Mouse (Mus musculus) hindbrain, embryonic 10.5 days (tissue): ENCODE measurements around the gene Arrdc2. TPM values are rescaled to one million over a fixed set of nuclear protein-coding genes. Genes with fewer than 3 reads are reported as not detected.

Source experiments
- DNase-seq: peaks from one replicate; pipeline ENCODE4 v3.0.0-alpha.2; 2017; ENCODE audit warnings: low spot score
- H3K27ac ChIP-seq: fragments of 300-500 bp; sonication (generic); 2 replicates; pipeline ENCODE4 v1.5.1; 2016; ENCODE audit warnings: mild to moderate bottlenecking, moderate library complexity
- H3K27me3 ChIP-seq: fragments of 300-500 bp; sonication (generic); 2 replicates; pipeline ENCODE4 v1.6.1; 2016; ENCODE audit warnings: mild to moderate bottlenecking; ENCODE audit not compliant: poor library complexity, insufficient read depth, severe bottlenecking
- H3K36me3 ChIP-seq: fragments of 300-500 bp; sonication (generic); 2 replicates; pipeline ENCODE4 v1.6.1; 2016; ENCODE audit warnings: mild to moderate bottlenecking, moderate library complexity
- H3K4me1 ChIP-seq: fragments of 300-500 bp; sonication (generic); replicated peaks from 2 replicates; pipeline ENCODE4 v1.6.1; 2016; ENCODE audit warnings: mild to moderate bottlenecking
- H3K4me3 ChIP-seq: fragments of 300-500 bp; sonication (generic); 2 replicates; pipeline ENCODE4 v1.5.1; 2016; ENCODE audit warnings: mild to moderate bottlenecking, moderate library complexity
- H3K9me3 ChIP-seq: fragments of 300-500 bp; sonication (generic); 2 replicates; pipeline ENCODE4 v1.6.1; 2016; ENCODE audit warnings: mild to moderate bottlenecking, moderate library complexity
- WGBS: fragments of 180-500 bp; shearing (Covaris S2); methylation state at CpG from one replicate; pipeline ENCODE4 v1.1.7; 2016; 5-methylcytosine and 5-hydroxymethylcytosine counted together
- polyA plus RNA-seq: library from polyadenylated mRNA; unstranded; fragments of >200 nt; fragmentation: Nextera tagmentation; extraction: Ambion mirVana; gene quantifications from 2 replicates; pipeline ENCODE4 v1.2.1, GENCODE M21; 2016

Gene Arrdc2
- polyA plus RNA-seq, 1 experiment from 2014 or later, result 8.7 TPM

GRCm38 (mm10) chr8:70857516-70857915 lies 18.0 kb upstream of the Arrdc2 start:
- peaks cover 20% of the 10 kb centered on the region for H3K36me3 ChIP-seq
- H3K4me1 ChIP-seq, result peaks cover 52% of the 10 kb centered on the region
- H3K9me3 ChIP-seq, result no peaks in the 10 kb centered on the region
- no peak for DNase-seq
- H3K27ac ChIP-seq, result 0 out of 2 replicates have a peak overlapping the region, but pooled peaks have one; percentile 20
- peaks cover 52% of the 10 kb centered on the region for H3K27me3 ChIP-seq
- H3K4me3 ChIP-seq, result peak overlapping the region; percentile 62
- 6% methylated on average over 4 of the region's 4 CpGs for WGBS

DNA sequence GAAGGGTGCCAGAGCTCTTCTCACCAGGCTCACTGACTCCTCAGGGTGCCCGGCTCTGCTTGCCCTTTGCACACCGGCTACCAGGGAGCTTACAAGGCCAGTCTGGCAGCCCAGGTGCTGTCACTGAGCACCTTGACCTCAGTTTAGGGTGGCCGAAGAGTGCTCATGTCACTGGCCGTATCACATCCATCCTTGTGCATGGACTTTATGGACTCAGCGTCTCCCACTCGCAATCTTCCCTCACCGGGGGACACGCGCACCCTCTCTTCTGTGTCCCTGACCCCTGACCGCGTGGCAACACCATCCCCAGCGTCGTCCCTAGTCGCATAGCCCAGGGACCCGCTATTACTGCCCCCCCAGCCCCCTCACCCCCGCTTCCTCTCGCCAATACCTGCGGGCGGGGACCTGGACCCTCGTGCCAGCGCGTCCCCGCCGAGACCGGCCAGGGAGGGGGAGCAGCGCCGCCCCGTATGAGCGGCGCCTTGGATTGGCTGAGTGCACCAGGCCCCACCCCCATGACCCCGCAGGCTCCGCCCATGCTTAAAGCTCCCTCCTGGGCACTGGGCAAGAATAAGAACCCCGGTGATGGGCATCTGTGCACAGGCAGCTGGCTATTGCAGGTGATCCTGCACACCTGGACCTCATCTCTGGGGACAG lies 17.1 kb upstream of the Arrdc2 start:
- Histone ChIP-seq H3K4me1 (peaks cover 51% of the 10 kb centered on the region), H3K9me3 (no peaks in the 10 kb centered on the region), H3K4me3 (peak overlapping the region; percentile 62), H3K27me3 (peaks cover 44% of the 10 kb centered on the region), H3K27ac (peak overlapping the region; percentile 80), H3K36me3 (peaks cover 27% of the 10 kb centered on the region)
- peak; percentile 71 for DNase-seq
- WGBS, result 9% methylated on average over 33 of the region's 33 CpGs

DNA sequence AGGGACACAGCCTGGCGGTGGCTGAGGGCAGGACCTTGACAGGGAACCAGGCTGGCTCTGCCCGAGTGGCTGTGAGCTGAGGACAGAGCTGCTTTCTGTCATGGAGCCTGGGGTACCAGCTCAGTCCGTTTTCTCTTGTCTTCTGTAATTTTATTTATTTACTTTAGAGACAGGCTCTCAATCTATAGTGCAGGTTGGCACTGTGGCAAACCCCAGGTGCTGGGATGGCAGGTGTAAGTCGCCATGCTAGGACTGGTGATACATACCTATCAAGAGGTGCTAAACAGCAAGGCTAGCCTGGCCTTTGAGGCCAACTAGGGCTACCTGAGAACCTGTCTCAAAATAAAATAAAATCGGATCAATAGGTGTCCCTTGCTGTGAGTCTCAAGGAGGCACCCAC lies 16.5 kb upstream of the Arrdc2 start:
- 69% methylated on average over 5 of the region's 5 CpGs for WGBS
- no peak for DNase-seq
- Histone ChIP-seq H3K27me3 (peaks cover 38% of the 10 kb centered on the region), H3K4me1 (peaks cover 49% of the 10 kb centered on the region), H3K4me3 (no peak overlapping the region), H3K9me3 (no peaks in the 10 kb centered on the region), H3K36me3 (peaks cover 27% of the 10 kb centered on the region), H3K27ac (no peak overlapping the region)

GRCm38 (mm10) chr8:70853863-70854262 lies 14.3 kb upstream of the Arrdc2 start:
- Histone ChIP-seq H3K4me1 (peaks cover 48% of the 10 kb centered on the region), H3K27me3 (peaks cover 45% of the 10 kb centered on the region), H3K9me3 (no peaks in the 10 kb centered on the region), H3K27ac (no peak overlapping the region), H3K4me3 (no peak overlapping the region), H3K36me3 (peaks cover 30% of the 10 kb centered on the region)
- DNase-seq, result no peak
- WGBS, result 86% methylated on average over 2 of the region's 2 CpGs

- Histone ChIP-seq H3K9me3 (no peaks in the 10 kb centered on the region), H3K36me3 (peaks cover 30% of the 10 kb centered on the region), H3K27me3 (peaks cover 52% of the 10 kb centered on the region), H3K4me3 (no peak overlapping the region), H3K27ac (no peak overlapping the region), H3K4me1 (peaks cover 36% of the 10 kb centered on the region)
- no peak for DNase-seq
- 89% methylated on average over 41 of the region's 41 CpGs for WGBS
These were observed 13.2 kb upstream of the Arrdc2 start for GRCm38 (mm10) chr8:70852595-70853231.

DNA sequence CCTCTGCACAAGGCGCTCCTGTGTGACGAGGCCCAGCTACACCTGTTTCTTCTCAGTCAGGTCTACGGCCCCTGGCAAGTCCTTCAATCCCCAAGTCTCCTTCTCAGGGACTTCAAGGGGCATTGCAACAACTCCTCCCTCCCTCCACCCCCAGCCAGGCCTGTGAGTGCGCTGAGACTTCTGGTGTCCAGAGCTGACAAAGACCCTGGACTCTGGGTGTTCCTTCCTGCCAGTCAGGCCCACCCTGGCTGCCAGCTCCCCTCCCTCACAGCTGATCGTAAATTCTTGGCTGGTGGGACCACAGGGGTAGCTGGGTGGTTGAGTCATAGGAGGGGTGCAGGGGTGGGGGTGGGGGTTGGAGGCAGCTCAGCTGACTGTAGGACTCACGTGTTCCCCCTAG lies 12.3 kb upstream of the Arrdc2 start:
- Histone ChIP-seq H3K4me1 (peaks cover 30% of the 10 kb centered on the region), H3K27ac (no peak overlapping the region), H3K9me3 (no peaks in the 10 kb centered on the region), H3K27me3 (peaks cover 55% of the 10 kb centered on the region), H3K4me3 (no peak overlapping the region), H3K36me3 (peaks cover 30% of the 10 kb centered on the region)
- DNase-seq, result no peak
- whole genome bisulfite sequencing, result 67% methylated on average over 6 of the region's 6 CpGs

GRCm38 (mm10) chr8:70850947-70851346 lies 11.4 kb upstream of the Arrdc2 start:
- 84% methylated on average over 4 of the region's 4 CpGs for WGBS
- Histone ChIP-seq H3K36me3 (peaks cover 30% of the 10 kb centered on the region), H3K4me3 (no peak overlapping the region), H3K27me3 (peaks cover 52% of the 10 kb centered on the region), H3K27ac (no peak overlapping the region), H3K9me3 (no peaks in the 10 kb centered on the region), H3K4me1 (peaks cover 29% of the 10 kb centered on the region)
- no peak for DNase-seq

GRCm38 (mm10) chr8:70850132-70850845 lies 10.8 kb upstream of the Arrdc2 start:
- DNase-seq, result no peak
- Histone ChIP-seq H3K9me3 (no peaks in the 10 kb centered on the region), H3K27ac (no peak overlapping the region), H3K27me3 (peaks cover 46% of the 10 kb centered on the region), H3K4me1 (peaks cover 25% of the 10 kb centered on the region), H3K36me3 (peaks cover 30% of the 10 kb centered on the region), H3K4me3 (no peak overlapping the region)
- WGBS, result 84% methylated on average over 7 of the region's 7 CpGs

DNA sequence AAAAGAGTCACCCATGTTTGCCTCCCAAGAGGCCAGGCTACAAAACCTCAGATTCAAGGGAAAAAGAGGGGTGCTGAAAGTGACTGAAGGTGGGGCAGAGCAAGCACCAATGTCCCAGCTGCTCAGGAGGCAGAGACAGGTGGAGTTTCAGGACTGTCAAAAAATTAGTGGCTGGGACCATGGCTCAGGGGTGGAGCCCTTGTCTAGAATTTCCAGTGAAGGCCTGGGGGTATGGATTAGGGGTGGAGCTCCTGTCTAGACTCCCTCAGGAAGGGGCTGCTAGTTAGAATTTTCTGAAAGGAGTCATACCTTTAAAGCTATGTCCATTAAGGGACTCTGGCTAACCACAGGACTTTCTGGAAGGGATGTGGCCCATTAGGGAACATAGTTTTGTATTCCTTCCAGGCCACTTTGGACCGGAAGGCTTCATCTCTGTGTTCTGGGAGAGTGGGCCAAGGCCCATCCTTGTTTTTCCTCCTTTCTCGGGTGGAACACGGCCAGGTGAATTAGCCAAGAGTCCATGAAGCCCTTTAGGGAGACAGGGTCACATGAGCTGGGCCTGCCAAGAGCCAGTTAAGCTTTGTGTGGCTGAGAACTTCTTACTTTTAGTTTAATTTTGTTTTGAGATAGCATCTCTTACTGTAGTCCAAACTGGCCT lies 9.9 kb upstream of the Arrdc2 start:
- WGBS, result 86% methylated on average over 3 of the region's 3 CpGs
- peaks cover 21% of the 10 kb centered on the region for H3K36me3 ChIP-seq
- no peaks in the 10 kb centered on the region for H3K9me3 ChIP-seq
- no peak for DNase-seq
- no peak overlapping the region for H3K27ac ChIP-seq
- H3K27me3 ChIP-seq, result peaks cover 37% of the 10 kb centered on the region
- H3K4me1 ChIP-seq, result peaks cover 26% of the 10 kb centered on the region; the same call in 1 of the 2 replicates
- no peak overlapping the region for H3K4me3 ChIP-seq

DNA sequence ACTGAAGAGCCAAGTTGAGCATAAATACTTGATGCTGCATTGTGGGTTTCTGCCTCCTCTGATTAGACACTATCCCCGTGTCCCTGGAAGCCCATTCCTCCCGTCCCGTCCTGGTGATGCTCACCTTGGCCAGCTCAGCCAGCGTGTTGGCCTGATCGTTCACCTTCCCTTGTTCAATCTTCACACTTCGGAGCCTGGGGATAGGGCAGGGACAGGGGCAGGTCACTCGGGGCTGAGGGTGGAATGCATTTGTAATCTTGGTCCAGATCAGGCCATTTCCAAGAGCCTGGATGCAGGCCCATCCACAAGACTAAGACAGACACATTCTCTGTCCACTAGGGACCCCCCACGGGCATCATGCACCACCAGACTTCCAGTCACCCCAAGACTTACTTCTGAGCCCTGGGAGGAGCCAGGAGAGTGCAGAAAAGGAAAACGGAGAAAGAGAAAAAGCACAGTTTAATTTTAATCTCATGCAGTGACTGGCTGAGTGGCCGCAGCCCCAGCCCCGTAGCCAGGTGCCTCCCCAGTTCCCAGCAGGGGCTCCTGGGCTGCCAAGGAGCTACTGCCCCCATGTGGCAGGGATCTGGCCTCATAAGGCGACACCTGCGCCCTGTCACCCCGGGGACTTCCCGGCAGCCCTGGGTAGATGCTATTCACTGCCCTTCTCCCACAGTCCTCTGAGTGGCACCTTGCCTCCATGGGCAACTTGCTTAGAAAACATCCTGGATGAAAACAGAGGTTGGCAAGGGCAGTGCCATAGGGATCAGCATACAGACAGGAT lies 7.0 kb upstream of the Arrdc2 start:
- 0 out of 2 replicates have a peak, but pooled peaks cover 3% of the 10 kb centered on the region for H3K36me3 ChIP-seq
- peaks cover 53% of the 10 kb centered on the region for H3K27me3 ChIP-seq
- DNase-seq, result no peak
- no peaks in the 10 kb centered on the region for H3K9me3 ChIP-seq
- H3K4me1 ChIP-seq, result peaks cover 28% of the 10 kb centered on the region; the same call in 1 of the 2 replicates
- no peak overlapping the region for H3K4me3 ChIP-seq
- H3K27ac ChIP-seq, result no peak overlapping the region
- WGBS, result 55% methylated on average over 15 of the region's 15 CpGs

DNA sequence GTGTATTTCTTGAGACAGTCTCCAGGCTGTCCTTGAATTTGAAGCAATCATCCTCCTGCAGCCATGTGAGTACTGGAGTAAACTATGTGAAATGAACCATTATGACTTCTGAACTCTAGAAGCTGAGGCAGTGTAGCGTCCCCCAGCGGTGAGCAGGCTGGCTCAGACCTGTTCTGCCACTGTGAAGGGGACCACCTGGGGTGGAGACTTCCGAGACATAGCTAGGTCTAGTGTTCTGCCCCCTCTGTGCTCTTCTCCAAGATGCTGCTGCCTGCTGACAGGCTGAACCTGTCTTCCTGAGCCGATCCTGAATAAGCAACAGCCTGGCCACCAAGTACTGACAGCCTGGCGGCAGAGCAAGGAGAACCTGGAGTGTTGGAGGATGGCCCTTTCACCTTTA lies 5.6 kb upstream of the Arrdc2 start:
- no peak overlapping the region for H3K4me3 ChIP-seq
- H3K27ac ChIP-seq, result no peak overlapping the region
- peaks cover 39% of the 10 kb centered on the region for H3K4me1 ChIP-seq
- H3K36me3 ChIP-seq, result no peaks in the 10 kb centered on the region
- peaks cover 45% of the 10 kb centered on the region for H3K27me3 ChIP-seq
- no peaks in the 10 kb centered on the region for H3K9me3 ChIP-seq
- no peak for DNase-seq
- 46% methylated on average over 5 of the region's 5 CpGs for WGBS

- no peaks in the 10 kb centered on the region for H3K36me3 ChIP-seq
- peak overlapping the region; percentile 68 for H3K27ac ChIP-seq
- DNase-seq, result peak; percentile 92
- H3K4me1 ChIP-seq, result peaks cover 43% of the 10 kb centered on the region
- 3% methylated on average over 6 of the region's 6 CpGs for WGBS
- no peaks in the 10 kb centered on the region for H3K9me3 ChIP-seq
- peaks cover 40% of the 10 kb centered on the region for H3K27me3 ChIP-seq
- no peak overlapping the region for H3K4me3 ChIP-seq
These were observed 5.0 kb upstream of the Arrdc2 start for GRCm38 (mm10) chr8:70844523-70844922.
